Mouse (Mus musculus): ENCODE measurements around the gene Zfp592.

- TF ChIP-seq CTCF (IDR thresholded peaks at IDR 0.05) (no peak), EP300 (IDR thresholded peaks at IDR 0.05) (no peak)
Measured at GRCm38 (mm10) chr7:81063332-81063731, 69.9 kb downstream of the Zfp592 start.

Data from lung, postnatal 0 days (tissue).